Mouse (Mus musculus) lung, adult 2 months (tissue): ENCODE data around the gene Olfr1391.
"Not testable (repeated sequence)": the region's sequence is repeated elsewhere in the genome, so short reads cannot be mapped to it uniquely, and the experiment has no call there.

ENCODE experiments used
- CTCF ChIP-seq: fragments of 200-500 bp; IDR thresholded peaks from 2 replicates; pipeline ENCODE4 v1.5.1; 2011; ENCODE audit warnings: mild to moderate bottlenecking, low read length, control low read depth; ENCODE audit not compliant: insufficient read depth
- POLR2A ChIP-seq: fragments of 200-500 bp; IDR thresholded peaks from 2 replicates; pipeline ENCODE4 v1.6.1; 2011; ENCODE audit warnings: low read depth, mild to moderate bottlenecking, control low read depth, low read length, borderline replicate concordance; ENCODE audit errors: extremely low read depth

- TF ChIP-seq CTCF, POLR2A: not testable (repeated sequence)
These were observed 14.0 kb upstream of the Olfr1391 start for GRCm38 (mm10) chr11:49308547-49308946.
